Mouse (Mus musculus) cerebellum, adult 9-10 months (tissue): ENCODE results near the gene Mrps35.

Source experiments
- DNase-seq: peaks from one replicate; pipeline ENCODE4 v3.0.0; 2022

Gene Mrps35

GRCm38 (mm10) chr6:147030096-147030885 lies 12.3 kb upstream of the Mrps35 start:
- DNase-seq = peak; percentile 86

GRCm38 (mm10) chr6:147032303-147032925 lies 10.2 kb upstream of the Mrps35 start, which contains the start of gene Rep15:
TSS of gene Rep15 (plus strand) at chr6:147032584.
- peak; percentile 59 for DNase-seq

- no peak for DNase-seq
Measured at GRCm38 (mm10) chr6:147043633-147044032, 1.1 kb downstream of the Mrps35 start.

- DNase-seq = no peak
Measured at GRCm38 (mm10) chr6:147049239-147049805, 6.8 kb downstream of the Mrps35 start.

GRCm38 (mm10) chr6:147051666-147052065 lies 9.1 kb downstream of the Mrps35 start:
- no peak for DNase-seq

- DNase-seq = no peak
Measured at GRCm38 (mm10) chr6:147052440-147052839, 9.9 kb downstream of the Mrps35 start.

GRCm38 (mm10) chr6:147053785-147054646 lies 11.5 kb downstream of the Mrps35 start:
- DNase-seq = no peak

- no peak for DNase-seq
Measured at GRCm38 (mm10) chr6:147055374-147055977, 12.9 kb downstream of the Mrps35 start.

- no peak for DNase-seq
Measured at GRCm38 (mm10) chr6:147059326-147059725, 16.8 kb downstream of the Mrps35 start.

GRCm38 (mm10) chr6:147061630-147062029 lies 19.1 kb downstream of the Mrps35 start:
- no peak for DNase-seq

- no peak for DNase-seq
Measured at GRCm38 (mm10) chr6:147062034-147062433, 19.5 kb downstream of the Mrps35 start.

- no peak for DNase-seq
Measured at GRCm38 (mm10) chr6:147062694-147063093, 20.1 kb downstream of the Mrps35 start.

- no peak for DNase-seq
Measured at GRCm38 (mm10) chr6:147064226-147064943, 21.8 kb downstream of the Mrps35 start.

GRCm38 (mm10) chr6:147064944-147065261 lies 22.3 kb downstream of the Mrps35 start:
- DNase-seq = no peak

- DNase-seq = no peak
Measured at GRCm38 (mm10) chr6:147075808-147076387, 33.3 kb downstream of the Mrps35 start.

- DNase-seq = no peak
Measured at GRCm38 (mm10) chr6:147076878-147077277, 34.3 kb downstream of the Mrps35 start.

- DNase-seq = no peak
Measured at GRCm38 (mm10) chr6:147079919-147080318, 37.4 kb downstream of the Mrps35 start.

GRCm38 (mm10) chr6:147085398-147086040 lies 43.0 kb downstream of the Mrps35 start:
- no peak for DNase-seq

- no peak for DNase-seq
Measured at GRCm38 (mm10) chr6:147086594-147087225, 44.1 kb downstream of the Mrps35 start, which contains the start of gene Mansc4. TSS of gene Mansc4 (minus strand) at chr6:147087032.

GRCm38 (mm10) chr6:147087736-147088135 lies 45.2 kb downstream of the Mrps35 start:
- DNase-seq = no peak
